Comparison of ENCODE assay signal across 12 mouse cellular contexts in the genomic region with DNA sequence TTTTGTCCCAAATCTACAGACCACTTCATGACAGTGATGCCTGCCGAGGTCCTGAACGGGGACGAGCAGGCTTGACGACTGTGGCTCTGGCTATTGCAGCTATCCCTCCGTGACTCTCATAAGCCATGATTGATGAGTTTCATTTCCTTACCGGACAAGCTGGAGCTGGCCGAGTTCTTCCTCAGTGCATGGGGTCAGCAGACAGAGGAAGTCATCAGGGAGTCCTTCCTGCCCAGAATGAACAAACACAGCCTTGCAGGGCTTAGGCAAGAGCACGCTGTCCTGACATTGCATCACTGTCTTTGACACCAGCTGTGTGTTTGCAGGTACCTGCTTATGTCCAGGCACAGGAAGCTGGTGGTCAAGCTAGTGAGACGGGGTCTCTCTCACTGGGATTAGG.
A peak's percentile ranks its signal among the peaks of the same experiment; 100 is the strongest.
DNase-seq lines count a peak whose midpoint lies in the region; ATAC-seq lines count a peak whose summit lies in the region.
"Had no signal": no experiment of that assay in that cellular context is flagged by ENCODE, and none has a peak within 500 bp of the region (broad histone marks: within the 10 kb centered on the region; RNA-seq: fewer than 3 reads in every experiment).

No protein-coding gene starts in this region.

- peak; percentile 25 for DNase-seq in kidney, adult 11 months
- no peak for DNase-seq in kidney, adult 18-20 months
- peak; percentile 31 for DNase-seq in embryo, embryonic 11 days
- peak; percentile 41 for DNase-seq in mesoderm, embryonic 11.5 days (ENCODE audit: low read depth, low spot score)
- no peak for DNase-seq in frontal cortex, postnatal 10 days (ENCODE audit: low spot score in 2 of 2)

- peak; percentile 16; the same call in 1 of the 2 replicates for ATAC-seq in liver, embryonic 16.5 days (ENCODE audit: low read depth)
- no peak for ATAC-seq in frontal cortex, adult (ENCODE audit: low TSS enrichment)
- no peak for ATAC-seq in forebrain, embryonic 15.5 days (replicated peaks)
- ATAC-seq: forebrain, embryonic 16.5 days; intestine, embryonic 16.5 days had no signal

- 17% methylated on average over 9 of the region's 9 CpGs for WGBS in liver, embryonic 16.5 days (ENCODE audit: insufficient replicate concordance)
- 90% methylated on average over 9 of the region's 9 CpGs for whole genome bisulfite sequencing in forebrain, embryonic 15.5 days

- no peaks in the 10 kb centered on the region for H3K4me1 ChIP-seq in liver, embryonic 16.5 days (ENCODE audit: control insufficient read depth, low read depth, low read length)
- H3K4me1 ChIP-seq in forebrain, embryonic 15.5 days, result peaks cover 5% of the 10 kb centered on the region

- H3K4me2 ChIP-seq in liver, embryonic 16.5 days (ENCODE audit: low read depth, low read length), result 0 out of 2 replicates have a peak overlapping the region, but pooled peaks have one; percentile 11
- H3K4me2 ChIP-seq in forebrain, embryonic 15.5 days (replicated peaks), result no peak overlapping the region

- no peaks in the 10 kb centered on the region for H3K9me3 ChIP-seq in liver, embryonic 16.5 days (replicated peaks; ENCODE audit: control insufficient read depth, low read length)
- no peaks in the 10 kb centered on the region for H3K9me3 ChIP-seq in forebrain, embryonic 15.5 days
- H3K9me3 ChIP-seq: embryonic facial prominence, embryonic 10.5 days; midbrain, embryonic 10.5 days had no signal

- no peak overlapping the region for H3K27ac ChIP-seq in liver, embryonic 16.5 days (ENCODE audit: low read length)
- no peak overlapping the region for H3K27ac ChIP-seq in forebrain, embryonic 15.5 days (replicated peaks)
- H3K27ac ChIP-seq: embryonic facial prominence, embryonic 10.5 days; midbrain, embryonic 10.5 days had no signal

- H3K4me3 ChIP-seq in liver, embryonic 16.5 days (ENCODE audit: low read depth, low read length), result no peak overlapping the region
- H3K4me3 ChIP-seq in forebrain, embryonic 15.5 days, result no peak overlapping the region
- H3K4me3 ChIP-seq: embryonic facial prominence, embryonic 10.5 days; midbrain, embryonic 10.5 days had no signal

- H3K36me3 ChIP-seq in liver, embryonic 16.5 days (ENCODE audit: control insufficient read depth, insufficient read depth), result no peaks in the 10 kb centered on the region
- H3K36me3 ChIP-seq in forebrain, embryonic 15.5 days, result no peaks in the 10 kb centered on the region
- H3K36me3 ChIP-seq: embryonic facial prominence, embryonic 10.5 days; midbrain, embryonic 10.5 days had no signal

- no peak overlapping the region for H3K9ac ChIP-seq in liver, embryonic 16.5 days (ENCODE audit: low read depth, low read length)
- no peak overlapping the region for H3K9ac ChIP-seq in forebrain, embryonic 15.5 days (replicated peaks)

- H3K27me3 ChIP-seq in liver, embryonic 16.5 days (ENCODE audit: control insufficient read depth, insufficient read depth, low read depth, low read length), result no peaks in the 10 kb centered on the region
- H3K27me3 ChIP-seq in forebrain, embryonic 15.5 days, result 0 out of 2 replicates have a peak, but pooled peaks cover 5% of the 10 kb centered on the region

Comparison
In these comparisons a context has a peak if more than half of its experiments do, and no peak if none do; other contexts are left out.
1. DNase-seq: peak in kidney, adult 11 months (single experiment), embryo, embryonic 11 days (single experiment) and mesoderm, embryonic 11.5 days (single experiment); none in kidney, adult 18-20 months (single experiment) and frontal cortex, postnatal 10 days (0 of 2).